Mouse (Mus musculus) kidney, postnatal 25 days (tissue): Measurements from ENCODE around the gene Mydgf.

Experiments used
- DNase-seq, 2 experiments: peaks; one replicate each; pipeline ENCODE4 v3.0.0; 2021; ENCODE audit warnings: mixed read lengths in 2 of 2

Gene Mydgf

GRCm38 (mm10) chr17:56141702-56142605 is 41.8 kb downstream of the Mydgf start:
- DNase-seq, result peak in 1 of 2 experiments; percentile 52

DNA sequence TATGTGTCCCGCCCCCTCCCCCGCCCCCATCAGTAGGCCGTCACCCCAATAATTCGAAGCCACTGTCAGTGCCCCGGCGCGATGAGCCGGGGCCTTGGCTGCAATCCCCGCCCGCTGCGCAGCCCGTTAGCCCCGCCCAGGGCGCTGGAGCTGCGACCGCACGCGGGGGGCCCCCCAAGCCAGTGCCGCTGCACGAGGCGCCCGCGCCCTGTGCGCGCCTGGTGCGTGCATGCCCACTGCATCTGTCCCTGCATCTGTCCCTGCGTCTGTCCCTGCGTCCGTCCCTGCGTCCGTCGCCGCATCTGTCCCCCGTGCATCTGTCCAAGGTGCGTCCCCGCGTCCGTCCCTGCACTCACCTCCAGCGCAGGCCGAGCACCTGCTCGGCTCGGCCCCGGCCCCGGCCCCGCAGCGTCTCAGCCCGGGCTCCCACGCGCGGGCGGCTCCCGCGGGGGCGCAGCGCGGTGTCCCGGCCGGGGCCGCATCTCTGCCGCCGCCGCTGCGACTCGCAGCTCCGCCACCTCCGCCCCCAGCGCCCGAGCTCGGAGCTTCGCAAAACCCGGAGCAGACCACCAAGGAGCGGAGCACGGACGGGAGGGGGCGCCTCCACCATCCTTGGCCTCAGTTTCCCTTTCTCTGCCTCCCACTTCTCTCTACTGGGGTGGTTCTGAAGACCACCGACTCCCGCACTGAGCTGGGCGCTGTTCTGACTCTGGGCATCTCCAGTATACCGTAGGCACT is 43.7 kb downstream of the Mydgf start, which contains the start of gene Sema6b:
TSS of gene Sema6b (minus strand) at position 486 of the 738 bp plus-strand sequence.
- DNase-seq, result peak; percentile 40 to 64

GRCm38 (mm10) chr17:56139355-56139754 is 44.4 kb downstream of the Mydgf start:
- no peak for DNase-seq

GRCm38 (mm10) chr17:56137839-56138613 is 45.7 kb downstream of the Mydgf start:
- peak; percentile 30 to 52 for DNase-seq

- DNase-seq, result peak in 1 of 2 experiments; percentile 63
Measured at GRCm38 (mm10) chr17:56136558-56136957, 47.2 kb downstream of the Mydgf start.

DNA sequence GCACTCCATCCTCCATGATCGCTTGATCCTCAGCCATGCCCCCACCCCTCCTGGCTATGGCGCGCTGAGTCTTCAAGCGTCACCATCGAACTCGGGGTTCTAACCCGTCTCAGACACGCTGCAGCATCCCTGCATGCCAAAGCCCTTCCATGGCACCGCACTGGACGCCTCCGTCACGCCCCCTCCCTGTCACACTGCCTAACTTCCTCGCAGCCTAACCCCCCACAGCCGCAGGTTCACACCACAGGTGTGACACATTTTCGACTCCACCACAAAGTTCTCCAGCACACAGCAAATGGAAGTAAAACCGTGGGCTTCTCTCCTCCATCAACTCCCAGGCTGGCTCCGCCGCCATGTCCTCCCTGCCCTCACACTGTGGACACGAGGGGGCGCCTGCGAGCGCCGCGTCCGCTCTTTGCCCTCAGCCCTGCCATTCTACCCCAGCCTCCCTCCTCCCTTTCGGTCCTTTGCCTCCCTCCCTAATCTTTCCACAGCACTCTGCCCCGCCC is 49.2 kb downstream of the Mydgf start:
- DNase-seq, result peak; percentile 77 to 79

- DNase-seq, result peak; percentile 84 to 90
Measured at GRCm38 (mm10) chr17:56133457-56134363, 50.0 kb downstream of the Mydgf start.

DNA sequence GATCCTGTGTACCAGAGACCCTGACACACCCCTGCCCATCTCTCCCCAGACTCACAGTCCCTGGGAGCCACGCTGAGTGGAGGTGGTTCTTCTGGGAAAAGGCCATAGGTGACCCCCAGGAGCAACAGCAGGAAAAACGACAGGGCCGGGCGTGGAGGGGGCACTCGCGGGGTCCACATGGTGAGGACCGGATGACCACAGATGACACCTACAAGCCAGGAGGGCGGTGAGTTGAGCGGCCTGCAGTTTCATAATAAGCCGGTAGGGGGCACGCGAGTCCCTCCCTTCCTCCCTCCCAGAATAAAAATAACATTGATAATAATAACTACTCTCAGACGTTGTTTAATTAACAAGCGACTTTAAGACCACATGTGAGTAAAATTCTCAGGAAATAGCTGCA is 51.1 kb downstream of the Mydgf start:
- peak; percentile 65 to 78 for DNase-seq

DNA sequence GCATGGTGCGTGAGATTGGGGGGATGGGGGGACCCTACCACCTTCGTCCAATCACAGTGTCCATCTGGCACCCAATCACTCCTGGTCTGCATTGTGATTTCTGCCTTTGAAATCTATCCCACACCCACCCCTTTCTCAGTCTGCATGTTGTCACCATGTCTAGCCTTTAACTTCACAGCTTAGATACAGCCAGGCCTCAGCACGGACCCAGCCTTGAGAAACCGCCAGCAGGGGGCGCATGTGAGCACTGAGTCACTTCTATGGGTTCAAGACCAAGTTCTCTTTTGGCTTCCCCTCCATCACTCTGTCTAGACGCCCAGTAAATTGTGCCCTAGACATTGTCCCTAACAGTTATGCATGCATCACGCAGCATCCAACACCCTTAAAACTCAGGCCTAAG is 51.9 kb downstream of the Mydgf start:
- DNase-seq, result peak; percentile 74 to 86

DNA sequence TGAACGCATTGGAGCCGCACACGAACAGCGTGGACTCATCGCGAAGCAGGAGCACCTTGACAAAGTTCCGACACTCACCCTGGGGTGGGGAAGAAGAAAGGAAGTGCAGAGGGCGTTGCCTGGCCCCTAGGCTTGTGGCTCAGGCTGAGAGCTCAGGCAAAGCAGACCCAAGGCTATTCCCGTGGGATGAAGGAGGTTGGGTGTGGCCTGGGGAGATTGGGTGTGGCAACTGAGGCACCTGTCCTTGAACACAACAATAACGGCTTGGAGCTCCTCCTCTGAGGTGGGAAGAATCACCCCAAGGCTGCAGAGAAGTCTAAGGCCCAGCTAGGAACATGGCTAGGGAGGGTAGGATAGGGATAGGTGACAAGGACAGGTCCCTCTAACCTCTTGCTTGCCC is 52.6 kb downstream of the Mydgf start:
- no peak for DNase-seq

GRCm38 (mm10) chr17:56128246-56128645 is 55.5 kb downstream of the Mydgf start:
- DNase-seq, result no peak

- no peak for DNase-seq
Measured at GRCm38 (mm10) chr17:56126175-56126574, 57.5 kb downstream of the Mydgf start.
